Mouse (Mus musculus): ENCODE measurements around the gene Phf8. TPM values are rescaled to one million over a fixed set of nuclear protein-coding genes. Genes with fewer than 3 reads are reported as not detected.

Phf8 gene
- polyA plus RNA-seq, 1 experiment from 2014 or later, result 14.6 TPM

- whole genome bisulfite sequencing, result 14% methylated on average over 17 of the region's 17 CpGs
- Histone ChIP-seq H3K9me3 (ENCODE audit: control insufficient read depth, low read length) (no peaks in the 10 kb centered on the region), H3K4me3 (ENCODE audit: low read length) (peak overlapping the region; percentile 65), H3K27me3 (ENCODE audit: control insufficient read depth, insufficient read depth, low read depth, low read length) (no peaks in the 10 kb centered on the region), H3K4me1 (replicated peaks; ENCODE audit: control insufficient read depth, insufficient read depth, low read length) (0 out of 2 replicates have a peak, but pooled peaks cover 2% of the 10 kb centered on the region), H3K36me3 (ENCODE audit: control insufficient read depth, insufficient read depth, low read length) (no peaks in the 10 kb centered on the region), H3K4me2 (ENCODE audit: low read depth, low read length) (peak overlapping the region; percentile 48), H3K27ac (ENCODE audit: low read length) (peak overlapping the region; percentile 99), H3K9ac (ENCODE audit: low read length) (peak overlapping the region; percentile 64)
- no peak; the same call in 1 of the 2 replicates for ATAC-seq (ENCODE audit: low read depth)
Measured at GRCm38 (mm10) chrX:151520127-151520457, 380 bp upstream of the Phf8 start.

GRCm38 (mm10) chrX:151521786-151522522 is 1.5 kb downstream of the Phf8 start:
- 26% methylated on average over 25 of the region's 25 CpGs for WGBS
- no peaks in the 10 kb centered on the region for H3K9me3 ChIP-seq (ENCODE audit: control insufficient read depth, low read length)

GRCm38 (mm10) chrX:151553356-151553755 is 32.9 kb downstream of the Phf8 start:
- H3K36me3 ChIP-seq (ENCODE audit: control insufficient read depth, insufficient read depth, low read length), result no peaks in the 10 kb centered on the region
- H3K4me1 ChIP-seq (replicated peaks; ENCODE audit: control insufficient read depth, insufficient read depth, low read length), result no peaks in the 10 kb centered on the region
- H3K27me3 ChIP-seq (ENCODE audit: control insufficient read depth, insufficient read depth, low read depth, low read length), result no peaks in the 10 kb centered on the region
- ATAC-seq (ENCODE audit: low read depth), result no peak
- H3K4me3 ChIP-seq (ENCODE audit: low read length), result no peak overlapping the region
- H3K9ac ChIP-seq (ENCODE audit: low read length), result no peak overlapping the region
- no peak overlapping the region for H3K27ac ChIP-seq (ENCODE audit: low read length)
- WGBS, result 91% methylated on average over 4 of the region's 4 CpGs
- H3K9me3 ChIP-seq (ENCODE audit: control insufficient read depth, low read length), result no peaks in the 10 kb centered on the region
- no peak overlapping the region for H3K4me2 ChIP-seq (ENCODE audit: low read depth, low read length)

More at GRCm38 (mm10) chrX:151521786-151522522, 1.5 kb downstream of the Phf8 start:
- Histone ChIP-seq H3K27ac (ENCODE audit: low read length) (peak overlapping the region; percentile 99), H3K36me3 (ENCODE audit: control insufficient read depth, insufficient read depth, low read length) (no peaks in the 10 kb centered on the region), H3K4me2 (ENCODE audit: low read depth, low read length) (peak overlapping the region; percentile 70), H3K4me1 (replicated peaks; ENCODE audit: control insufficient read depth, insufficient read depth, low read length) (0 out of 2 replicates have a peak, but pooled peaks cover 2% of the 10 kb centered on the region), H3K4me3 (ENCODE audit: low read length) (peak overlapping the region; percentile 65), H3K27me3 (ENCODE audit: control insufficient read depth, insufficient read depth, low read depth, low read length) (no peaks in the 10 kb centered on the region), H3K9ac (ENCODE audit: low read length) (peak overlapping the region; percentile 82)
- no peak for ATAC-seq (ENCODE audit: low read depth)

GRCm38 (mm10) chrX:151575166-151575565 is 54.7 kb downstream of the Phf8 start:
- Histone ChIP-seq H3K9me3 (ENCODE audit: control insufficient read depth, low read length) (no peaks in the 10 kb centered on the region), H3K27me3 (ENCODE audit: control insufficient read depth, insufficient read depth, low read depth, low read length) (no peaks in the 10 kb centered on the region), H3K9ac (ENCODE audit: low read length) (no peak overlapping the region), H3K4me1 (replicated peaks; ENCODE audit: control insufficient read depth, insufficient read depth, low read length) (no peaks in the 10 kb centered on the region), H3K4me2 (ENCODE audit: low read depth, low read length) (no peak overlapping the region), H3K4me3 (ENCODE audit: low read length) (no peak overlapping the region), H3K27ac (ENCODE audit: low read length) (no peak overlapping the region), H3K36me3 (ENCODE audit: control insufficient read depth, insufficient read depth, low read length) (0 out of 2 replicates have a peak, but pooled peaks cover 4% of the 10 kb centered on the region)
- 83% methylated on average over 1 of the region's 1 CpGs for WGBS
- ATAC-seq (ENCODE audit: low read depth), result no peak

GRCm38 (mm10) chrX:151643386-151643785 is 122.9 kb downstream of the Phf8 start:
- Histone ChIP-seq H3K36me3 (ENCODE audit: control insufficient read depth, insufficient read depth, low read length) (no peaks in the 10 kb centered on the region), H3K27ac (ENCODE audit: low read length) (no peak overlapping the region), H3K4me3 (ENCODE audit: low read length) (no peak overlapping the region), H3K9me3 (ENCODE audit: control insufficient read depth, low read length) (no peaks in the 10 kb centered on the region), H3K9ac (ENCODE audit: low read length) (no peak overlapping the region), H3K4me1 (replicated peaks; ENCODE audit: control insufficient read depth, insufficient read depth, low read length) (no peaks in the 10 kb centered on the region), H3K4me2 (ENCODE audit: low read depth, low read length) (no peak overlapping the region), H3K27me3 (ENCODE audit: control insufficient read depth, insufficient read depth, low read depth, low read length) (peaks cover 2% of the 10 kb centered on the region; the same call in 1 of the 2 replicates)
- ATAC-seq (ENCODE audit: low read depth), result no peak
- WGBS, result 55% methylated on average over 2 of the region's 2 CpGs

GRCm38 (mm10) chrX:151653744-151654143 is 133.3 kb downstream of the Phf8 start:
- Histone ChIP-seq H3K4me3 (ENCODE audit: low read length) (no peak overlapping the region), H3K4me2 (ENCODE audit: low read depth, low read length) (no peak overlapping the region)
- 67% methylated on average over 2 of the region's 2 CpGs for WGBS

GRCm38 (mm10) chrX:151674492-151675171 is 154.2 kb downstream of the Phf8 start:
- Histone ChIP-seq H3K27ac (ENCODE audit: low read length) (no peak overlapping the region), H3K4me3 (ENCODE audit: low read length) (no peak overlapping the region), H3K9ac (ENCODE audit: low read length) (no peak overlapping the region), H3K4me1 (replicated peaks; ENCODE audit: control insufficient read depth, insufficient read depth, low read length) (no peaks in the 10 kb centered on the region), H3K27me3 (ENCODE audit: control insufficient read depth, insufficient read depth, low read depth, low read length) (no peaks in the 10 kb centered on the region), H3K4me2 (ENCODE audit: low read depth, low read length) (no peak overlapping the region), H3K36me3 (ENCODE audit: control insufficient read depth, insufficient read depth, low read length) (no peaks in the 10 kb centered on the region), H3K9me3 (ENCODE audit: control insufficient read depth, low read length) (no peaks in the 10 kb centered on the region)
- no peak for ATAC-seq (ENCODE audit: low read depth)
- whole genome bisulfite sequencing, result 84% methylated on average over 5 of the region's 5 CpGs

More at GRCm38 (mm10) chrX:151653744-151654143, 133.3 kb downstream of the Phf8 start:
- no peaks in the 10 kb centered on the region for H3K4me1 ChIP-seq (replicated peaks; ENCODE audit: control insufficient read depth, insufficient read depth, low read length)
- no peaks in the 10 kb centered on the region for H3K9me3 ChIP-seq (ENCODE audit: control insufficient read depth, low read length)
- ATAC-seq (ENCODE audit: low read depth), result no peak
- no peaks in the 10 kb centered on the region for H3K36me3 ChIP-seq (ENCODE audit: control insufficient read depth, insufficient read depth, low read length)
- H3K9ac ChIP-seq (ENCODE audit: low read length), result no peak overlapping the region
- no peak overlapping the region for H3K27ac ChIP-seq (ENCODE audit: low read length)
- H3K27me3 ChIP-seq (ENCODE audit: control insufficient read depth, insufficient read depth, low read depth, low read length), result no peaks in the 10 kb centered on the region

Other genes with a start within 250 kb of the Phf8 start
- 2.9 and 3.3 TPM in 2 replicates for gene Fam120c, start 176.5 kb upstream of the Phf8 start, polyA plus RNA-seq (2015; fragmentation: Nextera tagmentation; extraction: Ambion mirVana)

All from lung, embryonic 16.5 days (tissue).